Mouse (Mus musculus) layer of hippocampus, adult 2 months (tissue): ENCODE measurements around the gene Slc9a3r1. TPM values are rescaled to one million over a fixed set of nuclear protein-coding genes. Genes with fewer than 3 reads are reported as not detected.

ENCODE experiments used
- DNase-seq, 2 experiments: peaks; one replicate each; pipeline ENCODE4 v3.0.0; 2022; ENCODE audit warnings: low spot score in 2 of 2
- H3K27ac ChIP-seq: fragments of 200-600 bp; 2 replicates; pipeline ENCODE4 v1.8.1; 2022
- H3K4me3 ChIP-seq: fragments of 200-600 bp; 2 replicates; pipeline ENCODE4 v1.8.1; 2022; ENCODE audit warnings: mild to moderate bottlenecking
- CTCF ChIP-seq: fragments of 200-600 bp; conservative IDR thresholded peaks from 2 replicates; pipeline ENCODE4 v1.8.1; 2022; ENCODE audit warnings: antibody characterized with exemption, mild to moderate bottlenecking, moderate library complexity
- total RNA-seq, 2 experiments: library from RNA; stranded (reverse); gene quantifications; 2 replicates each; pipeline ENCODE4 v1.2.3; 2021

Gene Slc9a3r1
- total RNA-seq, 2 experiments from 2014 or later: 67.3 to 74.6 TPM

- DNase-seq: no peak
- Histone ChIP-seq H3K27ac (peak overlapping the region; percentile 34), H3K4me3 (no peak overlapping the region)
- TF ChIP-seq CTCF: no peak
Observed at GRCm38 (mm10) chr11:115208776-115209732, 45.9 kb downstream of the Slc9a3r1 start.

- no peak for DNase-seq
- Histone ChIP-seq H3K4me3 (no peak overlapping the region), H3K27ac (peak overlapping the region; percentile 34)
- TF ChIP-seq CTCF: no peak
Observed at GRCm38 (mm10) chr11:115209958-115210357, 46.8 kb downstream of the Slc9a3r1 start.

GRCm38 (mm10) chr11:115212116-115212515 lies 49.0 kb downstream of the Slc9a3r1 start:
- H3K4me3 ChIP-seq: no peak overlapping the region
- no peak for TF ChIP-seq CTCF
- peak overlapping the region; percentile 21; the same call in 1 of the 2 replicates for H3K27ac ChIP-seq
- DNase-seq: no peak

GRCm38 (mm10) chr11:115215123-115215522 lies 52.0 kb downstream of the Slc9a3r1 start:
- DNase-seq: no peak
- H3K4me3 ChIP-seq: no peak overlapping the region
- H3K27ac ChIP-seq: no peak overlapping the region
- TF ChIP-seq CTCF: no peak

GRCm38 (mm10) chr11:115217439-115218410 lies 54.6 kb downstream of the Slc9a3r1 start:
- no peak overlapping the region for H3K4me3 ChIP-seq
- no peak for TF ChIP-seq CTCF
- no peak overlapping the region for H3K27ac ChIP-seq
- no peak for DNase-seq

GRCm38 (mm10) chr11:115219263-115219662 lies 56.1 kb downstream of the Slc9a3r1 start:
- DNase-seq: no peak
- no peak for TF ChIP-seq CTCF
- H3K4me3 ChIP-seq: no peak overlapping the region
- no peak overlapping the region for H3K27ac ChIP-seq

- DNase-seq: no peak
- Histone ChIP-seq H3K27ac (no peak overlapping the region), H3K4me3 (no peak overlapping the region)
- no peak for TF ChIP-seq CTCF
Observed at GRCm38 (mm10) chr11:115219685-115220084, 56.5 kb downstream of the Slc9a3r1 start.

GRCm38 (mm10) chr11:115222077-115222476 lies 58.9 kb downstream of the Slc9a3r1 start:
- DNase-seq: no peak
- TF ChIP-seq CTCF: no peak
- no peak overlapping the region for H3K4me3 ChIP-seq
- H3K27ac ChIP-seq: no peak overlapping the region

- TF ChIP-seq CTCF: no peak
- DNase-seq: no peak
Observed at GRCm38 (mm10) chr11:115222570-115222969, 59.4 kb downstream of the Slc9a3r1 start.

GRCm38 (mm10) chr11:115223451-115223850 lies 60.3 kb downstream of the Slc9a3r1 start:
- Histone ChIP-seq H3K4me3 (no peak overlapping the region), H3K27ac (peak overlapping the region; percentile 87)
- no peak for TF ChIP-seq CTCF
- DNase-seq: no peak

More at GRCm38 (mm10) chr11:115222570-115222969, 59.4 kb downstream of the Slc9a3r1 start:
- H3K27ac ChIP-seq: peak overlapping the region; percentile 87; the same call in 1 of the 2 replicates
- no peak overlapping the region for H3K4me3 ChIP-seq

GRCm38 (mm10) chr11:115223877-115224276 lies 60.7 kb downstream of the Slc9a3r1 start:
- Histone ChIP-seq H3K4me3 (no peak overlapping the region), H3K27ac (peak overlapping the region; percentile 87)
- no peak for DNase-seq
- TF ChIP-seq CTCF: no peak

GRCm38 (mm10) chr11:115224889-115225288 lies 61.7 kb downstream of the Slc9a3r1 start:
- peak overlapping the region; percentile 87 for H3K27ac ChIP-seq
- no peak overlapping the region for H3K4me3 ChIP-seq
- DNase-seq: peak in 1 of 2 experiments; percentile 68
- peak; percentile 81 for TF ChIP-seq CTCF

- Histone ChIP-seq H3K27ac (peak overlapping the region; percentile 87), H3K4me3 (no peak overlapping the region)
- no peak for TF ChIP-seq CTCF
- peak in 1 of 2 experiments; percentile 56 for DNase-seq
Observed at GRCm38 (mm10) chr11:115225301-115225700, 62.2 kb downstream of the Slc9a3r1 start.
